Mouse (Mus musculus): ENCODE data around the gene Bbs9.

The Bbs9 gene

GRCm38 (mm10) chr9:22530734-22531489 is 55.4 kb downstream of the Bbs9 start:
- no peak for DNase-seq (ENCODE audit: low read depth in 2 of 2, low spot score in 2 of 2)

DNA sequence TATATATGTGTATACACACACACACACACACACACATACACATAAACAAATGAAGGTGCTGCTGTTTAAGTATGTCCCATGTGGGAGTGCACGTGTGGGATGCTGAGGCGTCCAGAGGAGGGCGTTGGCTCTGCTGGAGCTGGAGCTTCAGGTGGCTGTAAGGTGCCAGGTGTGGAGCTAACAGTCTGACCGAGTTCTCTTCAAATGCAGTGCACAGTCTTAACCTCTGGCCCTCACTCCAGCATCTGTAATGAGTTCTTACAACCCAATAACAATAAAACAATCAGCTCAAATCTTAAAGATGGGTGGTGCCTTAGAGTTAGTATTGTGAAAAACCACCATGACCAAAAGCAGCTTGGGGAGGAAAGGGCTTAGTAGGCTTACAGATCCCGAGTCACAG is 56.6 kb downstream of the Bbs9 start:
- DNase-seq (ENCODE audit: low read depth in 2 of 2, low spot score in 2 of 2), result no peak

DNA sequence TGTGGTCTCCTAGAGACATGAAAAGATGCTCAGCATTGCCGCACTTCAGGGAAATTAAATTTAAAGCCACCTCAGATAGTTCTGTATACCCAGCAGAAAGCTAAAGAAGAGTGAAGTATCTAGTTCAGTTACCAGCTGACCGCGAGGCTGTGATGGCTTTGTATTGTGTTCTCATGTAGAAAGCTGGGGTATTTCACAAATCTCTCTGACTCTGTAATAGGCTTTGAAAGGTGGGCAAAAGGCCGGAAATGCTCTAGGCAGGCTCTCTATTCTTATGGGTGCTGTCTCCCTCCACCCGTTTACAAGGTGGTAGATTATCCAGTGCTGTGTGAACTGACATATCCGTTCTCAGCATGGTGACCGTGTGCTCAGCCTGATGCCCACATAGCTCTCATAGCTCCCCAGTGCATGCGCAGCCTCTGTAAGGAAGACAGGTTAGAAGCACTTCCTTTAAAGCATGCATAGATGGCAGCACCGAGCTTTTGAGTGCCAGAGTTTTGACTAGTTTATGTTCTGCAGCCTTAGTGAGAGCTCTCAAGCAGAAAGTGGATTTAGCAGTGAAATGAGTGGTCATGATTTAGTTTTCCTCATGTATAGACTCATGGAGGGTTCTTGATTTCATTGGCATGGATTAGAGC is 57.4 kb downstream of the Bbs9 start:
- no peak for DNase-seq (ENCODE audit: low read depth in 2 of 2, low spot score in 2 of 2)

DNA sequence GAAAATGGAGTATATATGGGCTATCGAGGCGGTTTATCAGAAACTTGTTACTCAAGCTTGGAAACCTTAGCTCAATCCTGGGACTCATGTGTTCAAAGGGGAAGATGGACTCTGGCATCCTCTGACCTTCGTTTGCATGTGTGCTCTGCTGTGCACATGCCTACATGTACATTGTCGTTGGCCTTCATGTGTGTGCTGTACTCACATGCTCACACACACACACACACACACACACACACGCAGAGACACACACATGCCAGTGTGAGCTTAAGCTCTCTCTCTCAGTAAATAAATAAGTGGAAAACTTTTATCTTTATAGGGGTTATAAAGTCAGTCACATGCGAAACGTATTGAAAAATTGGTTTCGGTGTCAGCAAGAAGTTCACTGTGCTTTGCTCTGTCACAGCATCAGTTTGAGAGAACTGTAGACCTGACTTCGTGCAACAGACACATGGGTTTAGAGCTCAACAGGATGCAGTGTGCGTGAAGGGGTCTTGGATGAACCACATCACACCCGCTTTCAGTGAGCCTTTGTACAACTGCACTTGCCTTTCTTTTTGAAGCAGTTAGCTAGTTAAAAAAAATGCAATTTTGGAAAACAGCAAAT is 62.4 kb downstream of the Bbs9 start:
- DNase-seq (ENCODE audit: low read depth in 2 of 2, low spot score in 2 of 2), result no peak

DNA sequence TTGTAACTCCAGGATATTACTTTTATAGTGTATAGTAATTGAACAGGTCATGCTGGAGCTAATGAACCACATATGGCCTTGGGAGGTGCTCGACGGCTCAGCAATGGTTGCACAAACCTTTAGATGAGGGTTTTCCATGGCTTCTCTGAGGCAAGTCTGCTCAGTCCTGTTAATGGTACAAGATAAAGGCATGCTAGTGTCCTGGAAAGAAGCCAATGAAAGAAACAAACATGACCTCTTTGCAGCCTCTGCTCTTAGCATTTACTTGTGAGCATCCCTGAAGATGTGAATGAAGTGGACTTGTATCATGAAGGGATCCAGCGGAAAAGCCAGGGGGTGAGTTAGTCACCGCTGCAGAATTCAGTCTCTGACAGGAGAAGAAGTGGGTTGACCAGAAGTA is 64.0 kb downstream of the Bbs9 start:
- DNase-seq (ENCODE audit: low read depth in 2 of 2, low spot score in 2 of 2), result no peak

- DNase-seq (ENCODE audit: low read depth in 2 of 2, low spot score in 2 of 2), result no peak
These were observed 65.6 kb downstream of the Bbs9 start for GRCm38 (mm10) chr9:22541130-22541529.

- no peak for DNase-seq (ENCODE audit: low read depth in 2 of 2, low spot score in 2 of 2)
These were observed 68.0 kb downstream of the Bbs9 start for GRCm38 (mm10) chr9:22543467-22543866.

DNA sequence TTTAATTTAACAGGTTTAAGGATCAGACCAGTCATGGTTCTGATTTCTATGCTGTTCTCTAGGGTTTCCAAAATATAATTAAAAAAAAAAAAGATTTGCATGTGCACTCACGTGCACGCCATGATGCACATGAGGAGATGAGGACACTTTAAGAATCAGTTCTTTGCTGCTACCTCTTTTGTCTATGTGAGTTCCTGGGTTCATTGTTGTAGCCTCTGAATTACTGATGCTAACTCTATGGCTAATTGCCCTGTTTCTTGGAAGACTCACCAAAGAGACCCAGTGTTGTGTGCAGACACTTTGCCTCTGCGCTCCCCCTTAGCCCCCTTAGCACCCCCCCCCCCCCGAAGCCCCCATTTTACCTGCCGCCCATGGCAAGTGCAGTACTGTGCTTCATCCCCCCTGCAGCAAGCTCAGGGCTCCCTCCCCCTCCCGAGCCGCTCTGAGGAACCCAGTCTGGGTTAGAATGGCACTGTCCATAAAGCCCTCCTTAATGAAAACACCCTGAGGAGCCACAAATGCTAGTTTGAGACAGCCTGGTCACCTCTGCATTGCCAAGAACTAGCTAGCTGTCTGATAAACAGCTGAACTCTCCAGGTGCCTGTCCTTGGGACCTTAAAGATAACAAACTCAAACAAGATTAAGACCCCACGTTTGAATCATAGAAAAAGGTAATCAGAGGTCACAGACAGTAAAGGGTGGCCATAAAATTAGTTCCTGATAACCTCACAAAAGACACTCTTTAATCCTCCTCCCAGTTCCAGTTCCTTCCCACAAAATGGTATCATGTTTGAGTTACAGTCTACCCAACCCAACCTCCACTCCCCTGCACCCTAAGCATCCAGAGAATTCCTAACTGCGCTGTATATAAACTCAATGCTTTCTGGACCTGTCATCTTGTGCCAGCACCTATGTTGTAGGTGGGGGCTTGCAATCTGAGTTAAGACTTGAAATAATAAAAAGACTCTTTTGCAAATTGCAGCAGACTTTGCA is 69.1 kb downstream of the Bbs9 start:
- DNase-seq (ENCODE audit: low read depth in 2 of 2, low spot score in 2 of 2), result no peak

DNA sequence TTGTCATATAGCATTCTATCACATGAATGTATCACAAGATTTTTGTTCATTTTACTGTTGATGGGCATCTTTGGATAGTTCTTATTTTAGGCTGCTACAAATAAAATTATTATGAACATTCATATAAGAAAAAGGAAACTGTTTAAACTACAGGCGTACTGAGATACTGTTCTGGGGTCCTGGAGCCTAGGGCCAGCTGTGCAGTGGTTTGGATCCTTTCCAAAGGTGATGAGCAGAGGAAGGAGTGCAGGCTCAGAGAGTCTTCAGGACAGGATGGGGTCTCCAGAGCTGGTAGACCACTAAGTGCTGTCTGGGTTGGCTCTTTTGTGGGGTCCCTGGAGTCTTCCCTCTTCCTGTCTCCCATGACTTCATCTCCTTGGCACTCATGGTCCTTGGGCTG is 75.8 kb downstream of the Bbs9 start:
- DNase-seq (ENCODE audit: low read depth in 2 of 2, low spot score in 2 of 2), result no peak

- DNase-seq (ENCODE audit: low read depth in 2 of 2, low spot score in 2 of 2), result no peak
These were observed 80.6 kb downstream of the Bbs9 start for GRCm38 (mm10) chr9:22556076-22556475.

- DNase-seq (ENCODE audit: low read depth in 2 of 2, low spot score in 2 of 2), result peak; percentile 44 to 57
These were observed 82.0 kb downstream of the Bbs9 start for GRCm38 (mm10) chr9:22557467-22557866.

DNA sequence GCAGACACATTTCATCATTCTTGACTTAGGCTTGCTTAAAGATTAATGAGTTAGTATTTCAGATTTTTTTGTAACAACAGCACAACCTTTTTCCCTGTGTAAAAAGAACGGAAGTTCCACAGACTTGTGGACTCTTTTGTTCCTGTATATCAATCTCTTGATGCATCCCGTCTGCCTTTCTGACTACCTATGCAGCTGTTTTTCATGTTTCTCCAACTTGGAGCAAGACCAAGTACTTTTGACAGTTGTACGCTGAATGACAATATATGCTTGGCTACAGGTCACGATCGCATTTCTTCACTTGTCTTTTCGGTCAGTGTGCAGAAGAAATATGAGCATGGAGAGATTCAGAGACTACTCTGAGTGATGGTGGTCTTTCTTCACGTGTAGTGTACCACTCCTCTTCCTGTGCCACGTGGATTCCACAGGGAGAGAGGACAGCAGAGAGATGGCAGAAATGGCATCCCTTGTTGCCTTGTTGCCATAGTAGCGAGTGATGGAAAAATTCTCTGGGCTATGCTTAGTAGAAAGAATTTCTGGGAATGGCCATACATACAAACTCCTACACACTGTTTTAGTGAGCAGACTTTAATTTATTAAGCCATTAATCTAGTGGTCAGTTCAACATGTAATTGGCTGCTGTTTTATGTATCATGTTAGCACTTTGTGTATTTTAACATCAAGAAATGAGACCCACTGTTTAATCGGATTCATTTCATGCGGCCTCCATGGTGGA is 88.3 kb downstream of the Bbs9 start:
- no peak for DNase-seq (ENCODE audit: low read depth in 2 of 2, low spot score in 2 of 2)

DNA sequence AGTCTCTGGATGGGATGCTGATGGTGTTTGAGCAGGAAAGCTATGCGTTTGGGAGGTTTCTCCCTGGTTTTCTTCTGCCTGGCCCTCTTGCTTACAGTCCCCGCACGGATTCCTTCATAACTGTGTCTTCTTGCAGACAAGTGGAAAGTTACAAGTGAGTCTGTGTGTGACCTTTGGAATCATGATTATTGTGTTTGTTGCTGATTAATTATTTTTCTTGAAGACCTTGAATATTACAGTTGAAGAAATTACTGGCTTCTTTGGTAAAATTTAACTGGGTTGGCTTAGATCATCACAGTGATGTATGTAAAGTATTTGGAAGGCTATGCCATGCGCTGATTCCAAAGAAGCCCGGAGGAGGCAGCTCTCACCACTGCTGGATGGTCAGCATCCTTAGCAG is 92.2 kb downstream of the Bbs9 start:
- DNase-seq (ENCODE audit: low read depth in 2 of 2, low spot score in 2 of 2), result no peak

DNA sequence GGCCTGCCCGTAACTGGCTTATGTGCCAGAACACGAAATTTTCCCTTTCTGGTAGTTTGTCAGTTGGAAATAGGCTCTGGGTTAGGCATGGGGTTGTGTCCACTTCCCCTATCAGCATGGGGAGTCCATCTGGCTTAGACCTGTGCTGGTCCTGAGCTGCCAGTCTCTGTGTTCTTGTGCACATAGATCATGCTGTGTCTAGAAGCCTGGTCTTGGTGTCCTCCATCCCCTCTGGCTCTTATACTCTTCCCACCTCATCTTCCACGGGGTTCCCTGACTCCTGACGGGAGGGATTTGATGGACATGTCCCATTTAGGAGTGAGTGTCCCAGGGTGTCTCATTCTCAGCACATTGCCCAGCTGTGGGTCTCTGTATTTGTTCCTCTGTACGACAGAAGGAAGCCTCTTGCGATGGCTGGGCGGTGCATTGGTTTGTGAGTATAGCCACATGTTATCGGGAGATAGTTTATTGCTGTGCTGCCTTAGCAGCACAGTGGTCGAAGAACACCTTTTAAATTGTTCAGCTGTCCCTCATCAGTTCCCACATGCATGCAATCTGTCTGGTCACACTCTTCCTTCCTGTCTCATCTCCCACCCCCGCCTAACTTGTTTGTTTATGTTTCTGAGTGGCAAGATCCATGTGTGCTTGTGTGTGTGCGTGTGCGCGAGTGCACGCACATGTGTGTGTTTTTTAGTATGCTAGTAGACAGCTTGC is 101.1 kb downstream of the Bbs9 start:
- DNase-seq (ENCODE audit: low read depth in 2 of 2, low spot score in 2 of 2), result no peak

- DNase-seq (ENCODE audit: low read depth in 2 of 2, low spot score in 2 of 2), result no peak
These were observed 102.8 kb downstream of the Bbs9 start for GRCm38 (mm10) chr9:22578266-22578665.

GRCm38 (mm10) chr9:22584221-22584620 is 108.7 kb downstream of the Bbs9 start:
- DNase-seq (ENCODE audit: low read depth in 2 of 2, low spot score in 2 of 2), result no peak

DNA sequence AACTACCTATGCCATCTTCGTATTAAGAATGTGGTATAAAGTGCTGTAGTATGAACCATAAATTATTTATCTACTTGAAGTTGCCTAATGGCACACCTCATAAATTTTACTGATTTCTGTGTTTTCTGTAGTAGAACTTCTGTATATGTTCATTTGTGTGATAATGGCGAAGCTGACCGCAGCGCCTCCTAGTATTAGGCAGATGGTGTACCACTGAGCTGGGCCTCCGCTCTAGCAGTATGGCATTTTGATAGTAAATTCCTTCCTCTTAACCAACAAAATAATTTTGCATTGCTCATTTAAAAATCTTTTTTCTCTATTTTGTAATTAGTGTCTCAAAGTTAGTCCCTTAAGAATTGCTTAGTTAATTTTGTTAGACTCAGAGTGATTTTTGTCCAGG is 117.5 kb downstream of the Bbs9 start:
- DNase-seq (ENCODE audit: low read depth in 2 of 2, low spot score in 2 of 2), result no peak

GRCm38 (mm10) chr9:22596650-22597049 is 121.1 kb downstream of the Bbs9 start:
- no peak for DNase-seq (ENCODE audit: low read depth in 2 of 2, low spot score in 2 of 2)

- no peak for DNase-seq (ENCODE audit: low read depth in 2 of 2, low spot score in 2 of 2)
These were observed 137.8 kb downstream of the Bbs9 start for GRCm38 (mm10) chr9:22613271-22613824.

- DNase-seq (ENCODE audit: low read depth in 2 of 2, low spot score in 2 of 2), result no peak
These were observed 143.7 kb downstream of the Bbs9 start for GRCm38 (mm10) chr9:22619245-22619644.

All from CD8-positive naive resting alpha-beta T cell, adult 2 months (primary cell).